Mouse (Mus musculus): ENCODE data around the gene Commd7.
"Not testable (repeated sequence)": the region's sequence is repeated elsewhere in the genome, so short reads cannot be mapped to it uniquely, and the experiment has no call there.

Commd7 gene

DNA sequence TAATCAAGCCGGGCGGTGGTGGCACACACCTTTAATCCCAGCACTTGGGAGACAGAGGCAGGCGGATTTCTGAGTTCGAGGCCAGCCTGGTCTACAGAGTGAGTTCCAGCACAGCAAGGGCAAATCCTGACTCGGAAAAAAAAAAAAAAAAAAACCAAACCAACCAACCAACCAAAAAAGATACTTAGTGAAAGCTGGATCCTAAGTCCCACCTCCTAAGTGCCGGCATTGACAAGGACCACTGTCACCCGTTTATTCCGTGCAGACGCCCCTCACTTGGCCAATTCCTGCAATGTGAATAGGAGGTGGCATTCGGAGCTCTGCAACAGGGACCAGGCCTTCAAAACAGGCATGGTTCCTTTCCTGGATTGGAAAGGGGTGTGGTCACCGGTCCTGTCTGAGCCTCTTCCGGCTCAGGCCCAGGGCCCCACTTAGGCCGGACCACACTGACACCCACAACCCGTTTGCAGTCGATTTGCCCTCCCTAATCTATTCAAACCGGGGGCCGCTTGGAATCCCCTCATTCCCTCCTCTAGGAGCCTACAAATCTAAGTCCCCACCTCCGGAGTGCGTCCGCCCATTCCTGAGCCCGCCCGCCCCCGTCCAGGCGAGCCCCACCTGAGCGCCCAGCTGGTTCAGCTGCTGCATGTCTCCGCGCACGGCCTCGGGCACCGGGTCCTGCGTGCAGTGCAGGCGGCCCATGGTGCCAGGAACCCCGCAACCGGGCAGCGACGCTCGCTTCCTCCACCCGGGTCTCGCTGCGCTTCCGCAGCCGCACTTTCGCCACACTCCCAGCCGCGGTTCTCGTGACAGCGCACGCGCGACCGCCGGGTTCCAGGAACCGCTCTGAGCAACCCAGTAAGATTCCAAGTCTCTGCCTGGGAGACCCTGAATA is at the start of gene Commd7:
TSS of gene Commd7 (minus strand) at position 806 of the 895 bp plus-strand sequence.
- peak; percentile 79 to 84 for DNase-seq (ENCODE audit: low spot score in 2 of 2)

DNA sequence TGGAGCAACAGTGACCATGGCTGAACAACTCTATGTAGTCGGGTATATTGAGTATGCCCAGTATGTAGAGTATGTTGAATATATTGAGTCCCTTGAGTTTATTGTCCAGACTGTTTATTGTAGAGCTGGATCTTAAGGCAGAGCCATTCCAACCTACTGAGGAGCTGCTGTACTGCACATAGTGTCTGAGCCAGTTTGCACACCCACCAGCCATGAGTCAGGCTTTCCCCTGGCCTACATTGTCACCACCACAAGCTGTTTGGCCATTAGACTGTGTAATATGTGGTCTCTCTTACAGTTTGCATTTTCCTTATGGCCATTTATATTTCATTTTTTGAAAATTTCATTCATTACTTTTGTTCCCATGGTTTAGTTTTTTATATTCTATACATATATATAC is 47.4 kb upstream of the Commd7 start:
- DNase-seq (ENCODE audit: low spot score in 2 of 2), result no peak

DNA sequence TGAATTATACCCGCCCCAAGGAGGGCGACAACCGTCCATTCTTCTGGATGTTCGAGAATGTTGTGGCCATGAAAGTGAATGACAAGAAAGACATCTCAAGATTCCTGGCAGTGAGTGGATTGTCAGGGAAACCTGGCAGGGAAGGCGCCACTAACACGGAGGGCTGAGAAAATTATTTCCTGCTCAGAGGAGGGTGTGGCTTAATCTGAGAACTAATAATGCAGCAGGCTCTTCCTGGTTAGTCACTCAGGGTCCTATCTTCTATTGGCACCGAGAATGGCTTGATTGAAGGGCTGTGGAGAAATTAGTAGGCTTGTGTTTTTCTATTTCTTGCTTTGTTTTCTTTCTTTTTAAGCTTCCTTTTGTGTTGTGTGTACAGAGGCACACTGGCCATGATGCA is 45.0 kb upstream of the Commd7 start:
- no peak for DNase-seq (ENCODE audit: low spot score in 2 of 2)

DNA sequence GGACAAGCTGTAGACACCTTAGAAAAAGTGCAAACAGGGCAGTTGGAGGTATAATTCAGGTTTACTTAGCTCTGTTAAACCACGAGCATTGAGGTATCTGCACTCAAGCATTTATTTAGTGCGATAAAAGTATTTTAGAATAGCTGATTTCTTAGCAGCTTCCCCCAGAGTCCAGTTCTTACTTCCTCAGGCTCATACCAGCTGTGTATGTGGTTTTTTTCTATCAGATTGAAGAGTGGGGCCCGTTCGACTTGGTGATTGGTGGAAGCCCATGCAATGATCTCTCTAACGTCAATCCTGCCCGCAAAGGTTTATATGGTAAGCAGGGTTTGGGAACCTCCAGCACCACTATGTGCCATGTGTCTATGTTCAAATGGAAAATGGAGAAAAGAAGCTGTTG is 44.4 kb upstream of the Commd7 start:
- no peak for DNase-seq (ENCODE audit: low spot score in 2 of 2)

DNA sequence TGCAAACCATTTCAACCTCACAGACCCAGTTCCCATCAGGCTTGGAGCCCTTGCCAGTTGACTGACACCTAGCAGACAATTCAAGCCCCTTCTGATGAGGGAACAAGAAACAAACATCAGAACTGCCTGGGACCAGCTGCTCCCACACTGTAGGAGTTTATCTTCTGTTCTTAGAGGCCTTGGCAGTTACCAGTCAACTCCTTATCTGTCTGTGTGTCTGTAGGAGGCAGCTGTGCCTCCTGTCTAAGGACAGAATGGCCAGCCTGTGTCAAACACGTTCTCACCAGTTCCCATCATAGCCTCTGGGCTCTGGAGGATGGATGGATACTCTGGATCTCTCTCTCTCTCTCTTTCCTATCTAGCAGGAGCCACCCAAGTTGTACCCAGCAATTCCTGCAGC is 42.8 kb upstream of the Commd7 start:
- not testable (repeated sequence) for DNase-seq (ENCODE audit: low spot score in 2 of 2)

DNA sequence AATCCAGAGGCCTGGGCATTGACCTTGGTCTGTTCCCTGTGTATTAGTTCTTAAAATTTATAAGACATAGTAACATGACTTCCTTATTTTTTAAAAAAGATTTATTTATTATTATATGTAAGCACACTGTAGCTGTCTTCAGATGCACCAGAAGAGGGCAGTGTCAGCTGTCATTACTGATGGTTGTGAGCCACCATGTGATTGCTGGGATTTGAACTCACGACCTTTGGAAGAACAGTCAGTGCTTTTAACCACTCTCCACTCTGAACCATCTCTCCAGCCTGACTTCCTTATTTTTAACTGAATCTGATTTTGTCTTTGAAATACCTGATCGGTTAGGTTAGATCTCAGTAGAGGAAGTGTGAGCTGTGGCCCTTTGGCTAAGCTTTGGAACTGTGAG is 40.0 kb upstream of the Commd7 start:
- no peak for DNase-seq (ENCODE audit: low spot score in 2 of 2)

DNA sequence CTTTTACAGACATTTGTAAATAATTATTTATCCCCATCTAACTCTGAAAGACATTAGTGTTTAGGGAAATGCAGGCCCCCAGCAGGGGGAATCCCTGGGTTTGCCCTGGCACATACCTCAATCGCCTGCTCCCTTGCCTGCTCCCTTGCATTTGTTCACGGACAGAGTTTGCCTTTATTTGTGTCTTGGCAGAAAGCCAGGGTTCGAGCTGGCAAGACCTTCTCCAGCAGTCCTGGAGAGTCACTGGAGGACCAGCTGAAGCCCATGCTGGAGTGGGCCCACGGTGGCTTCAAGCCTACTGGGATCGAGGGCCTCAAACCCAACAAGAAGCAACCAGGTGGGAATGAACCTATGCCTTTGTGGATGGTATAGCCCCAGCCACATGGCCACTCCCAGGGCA is 37.5 kb upstream of the Commd7 start:
- DNase-seq (ENCODE audit: low spot score in 2 of 2), result no peak

DNA sequence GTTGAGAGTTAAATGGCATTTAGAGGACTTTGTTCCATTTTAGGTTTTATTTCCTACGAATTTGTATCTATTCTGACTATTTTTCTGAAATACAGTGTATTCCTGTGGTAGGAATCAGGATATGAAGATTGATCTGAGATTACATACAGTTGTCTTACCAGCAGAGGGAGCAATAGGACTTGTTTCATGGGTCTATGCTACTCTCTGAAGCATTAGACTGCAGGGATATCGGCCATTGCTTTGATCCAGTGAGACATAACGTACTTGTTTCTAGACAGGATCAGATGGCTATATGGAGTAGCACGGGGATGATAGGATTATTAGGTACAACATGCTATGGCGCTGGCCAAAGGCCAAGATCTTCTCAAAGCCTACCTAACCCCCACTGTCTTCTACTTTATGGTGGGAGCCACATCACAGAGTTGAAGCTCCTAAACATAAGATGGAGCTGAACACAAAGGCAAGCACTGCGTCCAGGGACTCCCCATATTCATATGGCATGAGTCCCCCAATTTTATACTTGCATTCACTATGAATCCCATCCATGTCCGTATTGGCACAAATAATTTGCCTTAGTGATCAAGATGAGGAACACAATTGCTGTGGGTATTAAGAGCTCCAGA is 36.3 kb upstream of the Commd7 start:
- no peak for DNase-seq (ENCODE audit: low spot score in 2 of 2)

DNA sequence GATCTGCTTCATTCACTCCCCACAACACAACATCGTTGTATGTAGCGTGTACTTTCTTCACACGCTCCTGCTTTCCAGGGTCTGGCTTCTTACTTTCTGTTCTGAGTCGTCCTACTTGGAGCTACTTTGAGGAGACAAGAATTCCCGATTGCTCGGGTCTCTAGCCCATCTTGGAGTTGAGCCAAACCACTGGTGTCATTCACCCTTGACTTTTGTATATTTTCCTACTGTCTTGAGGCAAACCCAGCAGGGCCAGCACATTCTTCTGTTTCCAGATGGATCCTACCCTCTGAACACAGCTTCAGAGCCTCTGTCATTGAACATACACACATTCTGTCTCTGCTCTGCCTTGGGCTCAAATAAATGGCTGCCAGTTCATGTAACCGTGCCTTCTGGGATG is 32.8 kb upstream of the Commd7 start:
- DNase-seq (ENCODE audit: low spot score in 2 of 2), result no peak

DNA sequence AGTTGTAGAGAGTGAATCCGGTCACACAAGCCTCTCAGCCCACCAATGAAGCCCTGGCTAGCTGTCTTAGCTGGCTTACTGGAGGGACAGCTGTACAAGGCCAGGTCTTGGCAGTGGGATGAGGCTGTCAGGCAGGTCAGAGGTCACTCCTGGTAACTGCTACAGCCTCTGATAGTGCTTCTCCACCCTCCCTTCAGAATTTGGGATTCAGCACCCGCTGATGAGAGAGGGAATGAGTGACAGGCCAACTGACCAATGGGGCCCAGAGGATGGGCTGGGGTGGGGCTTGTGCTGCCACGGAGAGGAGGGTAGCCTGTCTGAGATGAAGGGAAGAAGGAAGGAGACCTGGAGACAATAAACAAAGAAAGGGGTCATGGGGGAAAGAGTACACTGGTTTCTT is 28.0 kb upstream of the Commd7 start:
- DNase-seq (ENCODE audit: low spot score in 2 of 2), result no peak

DNA sequence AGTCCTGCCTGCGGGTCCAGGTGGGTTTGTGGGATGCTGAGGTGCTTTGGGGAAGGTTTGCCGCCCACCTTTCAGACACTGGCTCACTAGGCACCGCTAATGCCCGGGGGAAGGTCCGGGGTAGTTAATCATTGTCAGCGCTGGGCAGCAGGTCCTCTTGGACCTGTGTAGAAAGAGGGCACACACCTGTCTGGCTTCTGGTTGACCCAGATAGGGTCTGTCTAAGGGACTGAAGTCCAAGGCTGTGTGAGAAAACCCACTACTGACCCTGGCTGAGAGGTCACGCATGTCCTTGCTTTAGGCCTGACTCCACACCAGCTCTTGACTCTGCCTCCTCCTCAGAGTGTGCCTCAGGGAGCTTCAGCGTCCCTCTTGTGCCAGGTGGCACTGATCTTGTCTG is 25.1 kb upstream of the Commd7 start:
- not testable (repeated sequence) for DNase-seq (ENCODE audit: low spot score in 2 of 2)

DNA sequence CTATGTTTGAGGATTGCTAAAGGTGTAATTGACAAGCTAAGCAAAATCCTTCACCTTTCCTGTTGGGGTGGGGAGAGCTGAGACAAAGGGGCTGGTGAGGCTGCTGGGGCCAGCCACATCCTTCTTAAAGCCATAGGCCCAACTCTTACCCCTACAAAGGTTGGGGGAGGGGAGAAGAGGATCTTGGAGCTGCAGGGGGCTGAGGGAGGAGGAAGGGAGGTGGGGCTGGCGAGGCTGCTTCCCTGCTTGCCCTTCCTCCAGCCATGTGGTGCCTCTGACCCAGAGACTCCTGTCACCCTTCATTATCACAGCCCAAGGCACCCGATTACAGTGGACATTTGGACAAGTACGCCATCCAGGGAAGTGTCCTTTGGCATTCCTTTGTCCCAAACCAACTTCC is 19.1 kb upstream of the Commd7 start:
- DNase-seq (ENCODE audit: low spot score in 2 of 2), result no peak

DNA sequence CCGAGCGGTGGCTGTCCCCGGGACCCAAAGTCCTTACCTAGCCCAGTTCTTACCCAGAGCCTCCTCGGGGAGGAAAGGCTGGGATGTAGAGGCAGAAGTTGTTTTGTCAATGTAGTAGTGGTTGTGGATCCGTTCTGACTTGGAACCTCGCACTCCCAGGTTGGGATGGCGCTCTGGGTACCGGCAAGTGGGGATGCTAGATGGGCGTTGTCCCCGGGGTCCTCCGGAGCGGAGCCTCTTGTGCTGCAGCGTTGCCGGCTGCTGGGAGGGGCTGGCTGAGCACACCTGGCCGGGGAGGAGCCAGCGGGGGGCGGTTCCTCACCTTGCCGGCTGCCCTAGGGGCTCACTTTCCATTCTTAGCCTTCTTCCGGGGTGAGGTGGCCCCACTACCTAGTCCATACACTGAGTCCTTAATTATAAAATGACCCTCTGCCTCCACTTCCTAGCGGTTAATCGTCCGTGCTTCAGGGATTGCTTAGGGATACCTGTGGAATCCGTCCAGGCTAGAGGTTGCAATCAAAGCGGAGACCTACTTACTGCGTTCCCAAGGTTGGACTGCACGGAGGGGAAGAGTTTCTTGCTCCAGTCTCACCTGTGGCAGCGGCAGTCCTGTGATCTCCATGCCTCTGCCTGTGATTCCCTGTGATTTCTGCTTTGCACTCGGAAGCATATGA is 17.6 kb upstream of the Commd7 start:
- peak in 1 of 2 experiments; percentile 8 for DNase-seq (ENCODE audit: low spot score in 2 of 2)

DNA sequence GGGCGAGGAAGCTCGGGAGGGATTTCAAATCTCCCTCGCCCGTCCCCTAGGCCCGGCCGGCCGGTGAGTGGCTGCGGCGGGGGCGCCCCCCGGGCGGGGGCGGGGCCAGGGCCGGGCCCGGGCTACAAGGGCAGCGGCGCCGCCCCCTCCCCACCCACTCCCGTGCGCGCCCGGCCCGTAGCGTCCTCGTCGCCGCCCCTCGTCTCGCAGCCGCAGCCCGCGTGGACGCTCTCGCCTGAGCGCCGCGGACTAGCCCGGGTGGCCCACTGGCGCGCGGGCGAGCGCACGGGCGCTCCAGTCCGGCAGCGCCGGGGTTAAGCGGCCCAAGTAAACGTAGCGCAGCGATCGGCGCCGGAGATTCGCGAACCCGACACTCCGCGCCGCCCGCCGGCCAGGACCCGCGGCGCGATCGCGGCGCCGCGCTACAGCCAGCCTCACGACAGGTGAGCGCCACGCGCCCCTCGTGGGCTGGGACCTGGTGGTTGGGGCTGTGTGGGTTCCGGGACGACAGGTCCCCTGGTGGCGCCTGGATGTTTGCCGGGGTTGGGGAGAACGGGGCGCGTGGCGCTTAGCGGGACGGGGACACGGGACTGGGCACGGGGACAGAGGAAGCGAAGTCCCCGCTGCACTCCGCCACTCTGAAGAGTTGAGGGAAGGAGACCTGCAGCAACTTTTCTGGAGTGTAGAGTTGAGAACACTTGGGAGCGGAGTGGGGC is 16.9 kb upstream of the Commd7 start, which contains the start of gene Dnmt3b:
TSS of gene Dnmt3b (plus strand) at position 153 of the 716 bp plus-strand sequence.
- DNase-seq (ENCODE audit: low spot score in 2 of 2), result peak; percentile 41 to 54

DNA sequence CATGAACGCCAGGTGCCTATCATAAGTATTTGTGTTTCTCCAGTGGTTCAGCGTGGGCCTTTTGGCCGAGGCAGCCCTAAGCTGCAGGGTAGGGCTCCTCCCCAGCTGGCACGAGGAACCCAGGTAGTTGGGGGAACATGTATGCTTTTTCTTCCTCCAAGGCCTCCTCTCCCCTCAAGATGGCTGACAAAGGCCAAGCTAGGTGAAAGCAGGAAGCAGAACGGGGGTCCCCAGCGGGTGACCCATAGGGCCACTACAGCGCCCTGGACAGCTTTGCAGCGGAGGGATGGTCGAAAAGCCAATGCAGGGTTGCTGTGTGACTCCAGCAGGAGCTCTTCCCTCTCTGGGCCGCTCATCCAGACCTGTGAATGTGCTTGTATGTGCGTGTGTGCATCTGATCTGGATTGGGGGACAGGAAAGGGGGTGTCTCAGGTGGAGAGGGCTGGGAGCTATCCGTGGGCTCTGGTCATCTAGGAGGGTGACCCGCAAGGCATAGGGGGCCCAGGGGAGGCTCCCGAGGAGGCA is 16.3 kb upstream of the Commd7 start:
- DNase-seq (ENCODE audit: low spot score in 2 of 2), result no peak

DNA sequence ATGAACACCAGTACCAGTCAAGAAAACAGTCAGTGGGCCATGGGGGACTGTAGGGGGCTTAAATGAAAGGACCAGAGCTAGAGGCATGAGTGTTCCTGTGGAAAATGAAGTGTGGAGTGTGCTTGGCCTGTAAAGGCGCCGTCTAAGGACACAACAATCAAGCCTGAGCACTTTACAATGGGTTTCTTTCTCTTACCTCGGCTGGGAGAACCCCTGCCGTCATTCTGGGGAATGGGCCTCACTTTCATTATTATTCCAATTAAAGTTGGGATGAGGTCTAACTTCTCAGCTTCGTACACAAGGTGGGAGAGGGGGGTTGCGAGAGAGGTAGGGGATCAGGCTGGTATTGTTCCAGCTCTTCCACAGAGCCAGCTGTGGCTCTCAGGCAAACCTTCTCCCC is 10.4 kb upstream of the Commd7 start:
- no peak for DNase-seq (ENCODE audit: low spot score in 2 of 2)

DNA sequence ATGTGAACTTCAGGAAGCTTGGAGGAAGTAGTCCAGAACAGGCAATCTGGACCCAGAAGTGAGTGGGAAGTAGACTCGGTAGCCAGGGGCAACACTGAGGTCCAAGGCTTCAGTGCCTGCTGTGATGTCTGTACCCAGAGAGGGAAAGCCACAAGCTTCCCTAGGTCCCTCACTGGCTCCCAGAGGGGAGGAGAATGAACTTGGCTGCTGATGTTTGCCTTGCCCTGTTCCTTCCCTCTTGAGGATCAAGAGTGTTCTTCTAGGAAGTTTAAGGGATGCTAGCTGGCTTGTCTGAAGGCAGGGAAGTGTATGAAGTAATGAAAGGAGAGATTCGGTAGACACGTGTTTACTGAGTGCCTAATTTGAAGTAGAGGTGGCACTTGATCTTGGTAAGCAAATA is 9.9 kb upstream of the Commd7 start:
- no peak for DNase-seq (ENCODE audit: low spot score in 2 of 2)

DNA sequence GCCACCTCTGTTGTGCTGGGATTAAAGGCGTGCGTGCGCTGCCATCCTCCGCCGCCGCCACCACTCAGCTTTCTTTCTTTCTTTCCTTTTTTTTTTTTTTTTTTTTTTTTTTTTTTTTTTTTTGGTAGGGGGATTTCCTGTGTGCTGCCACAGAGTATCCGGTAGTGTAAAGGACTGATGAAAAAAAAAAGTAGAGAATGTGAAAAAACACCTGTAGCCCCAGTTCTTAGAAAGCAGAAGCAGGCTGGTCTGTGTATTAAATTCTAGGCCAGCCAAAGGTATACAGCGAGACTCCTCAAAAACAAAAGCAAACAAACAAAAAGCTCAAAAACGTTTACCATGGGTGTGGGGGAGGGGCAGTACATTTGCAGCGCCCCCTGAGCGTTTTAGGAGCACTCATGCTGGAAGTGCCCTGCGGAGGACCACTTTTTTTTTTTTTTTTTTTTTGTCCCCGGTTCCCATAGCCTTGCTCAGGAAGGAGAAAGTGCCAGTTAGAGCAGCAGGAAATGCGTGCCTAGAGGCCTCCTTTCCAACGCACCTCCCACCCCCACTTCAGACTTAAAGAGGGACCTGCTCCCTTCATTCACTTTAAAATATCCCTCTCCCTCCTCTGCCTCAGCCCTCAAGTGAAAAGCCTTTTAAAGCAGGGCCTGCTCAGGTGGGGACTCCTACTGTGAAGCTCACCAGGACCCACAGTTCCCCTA is 6.5 kb upstream of the Commd7 start:
- no peak for DNase-seq (ENCODE audit: low spot score in 2 of 2)

DNA sequence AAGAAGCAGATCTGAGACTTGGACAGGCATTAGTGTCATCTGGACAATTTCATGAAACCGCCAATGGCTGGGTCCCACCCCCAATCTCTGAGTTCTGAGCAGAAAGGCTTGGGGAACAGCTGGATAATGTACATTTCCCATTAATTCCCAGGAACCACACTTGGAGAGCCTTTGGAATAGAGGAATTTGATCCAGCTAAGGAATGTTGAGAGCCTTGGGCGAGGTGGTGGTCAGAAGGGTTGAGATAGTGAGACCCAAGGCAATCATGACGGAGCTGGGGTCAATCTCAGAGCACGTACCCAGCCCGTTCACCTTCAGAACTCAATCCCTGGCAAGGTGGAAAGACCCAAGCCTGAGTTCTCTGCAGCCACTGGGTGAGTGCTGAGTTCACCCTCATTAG is 678 bp upstream of the Commd7 start:
- no peak for DNase-seq (ENCODE audit: low spot score in 2 of 2)

DNA sequence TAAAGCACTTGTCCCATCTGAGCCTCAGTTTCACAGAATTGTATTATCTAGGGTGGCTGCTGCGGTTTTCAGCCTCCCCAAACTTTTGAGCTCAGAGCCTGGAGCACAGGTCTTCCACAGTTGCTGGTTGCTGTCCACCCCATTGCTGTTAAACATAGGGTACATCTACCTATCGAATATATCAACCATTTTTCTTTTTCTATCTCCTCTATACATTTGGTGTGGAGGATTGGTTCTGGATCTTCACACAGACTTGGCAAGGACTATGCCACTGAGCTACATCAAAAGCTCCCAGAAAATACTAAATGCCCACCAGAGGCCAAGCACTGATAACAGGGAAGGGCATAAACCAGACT is 268 bp upstream of the Commd7 start:
- DNase-seq (ENCODE audit: low spot score in 2 of 2), result no peak

DNA sequence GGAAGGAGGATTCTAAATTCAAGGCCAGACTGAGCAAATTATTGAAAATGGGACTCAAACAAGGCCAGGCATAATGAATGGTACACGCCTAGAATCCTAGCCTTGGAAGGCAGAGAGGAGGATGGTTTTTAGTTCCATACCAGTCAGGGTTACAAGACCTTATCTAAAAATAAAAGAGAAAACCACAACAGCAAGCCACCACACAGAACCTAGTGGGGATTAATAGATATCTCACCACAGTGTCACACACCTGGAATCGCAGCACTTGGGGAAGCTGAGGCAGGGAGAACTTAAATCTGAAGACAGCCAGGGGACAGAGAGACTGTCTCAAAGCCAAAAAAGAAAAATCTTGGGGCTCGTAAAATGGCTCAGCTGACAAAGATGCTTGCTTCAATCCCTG is 1.6 kb downstream of the Commd7 start:
- DNase-seq (ENCODE audit: low spot score in 2 of 2), result no peak
